Mouse (Mus musculus) forebrain, embryonic 16.5 days (tissue): Measurements from ENCODE around the gene Nup88. TPM values are rescaled to one million over a fixed set of nuclear protein-coding genes. Genes with fewer than 3 reads are reported as not detected.
"Not testable (repeated sequence)": the region's sequence is repeated elsewhere in the genome, so short reads cannot be mapped to it uniquely, and the experiment has no call there.

ENCODE experiments used
- ATAC-seq: fragments of 200-750 bp; cut with Nextera tagmentation; 2 replicates; pipeline ENCODE4 v1.8.0; 2017; ENCODE audit warnings: mild to moderate bottlenecking, moderate library complexity
- H3K27ac ChIP-seq: fragments of 300-500 bp; sonication (generic); 2 replicates; pipeline ENCODE4 v1.5.1; 2014; ENCODE audit warnings: low read length, control low read depth
- H3K27me3 ChIP-seq: fragments of 300-500 bp; sonication (generic); replicated peaks from 2 replicates; pipeline ENCODE4 v1.6.1; 2014; ENCODE audit warnings: low read length; ENCODE audit not compliant: control insufficient read depth, insufficient read depth
- H3K36me3 ChIP-seq: fragments of 300-500 bp; sonication (generic); 2 replicates; pipeline ENCODE4 v1.6.1; 2014; ENCODE audit not compliant: control insufficient read depth, insufficient read depth
- H3K4me1 ChIP-seq: fragments of 300-500 bp; sonication (generic); replicated peaks from 2 replicates; pipeline ENCODE4 v1.6.1; 2014; ENCODE audit warnings: low read length; ENCODE audit not compliant: control insufficient read depth, insufficient read depth
- H3K4me2 ChIP-seq: fragments of 300-500 bp; sonication (generic); 2 replicates; pipeline ENCODE4 v1.6.1; 2014; ENCODE audit warnings: mild to moderate bottlenecking, low read length, control low read depth
- H3K4me3 ChIP-seq: fragments of 300-500 bp; sonication (generic); replicated peaks from 2 replicates; pipeline ENCODE4 v1.5.1; 2014; ENCODE audit warnings: mild to moderate bottlenecking, low read length, control low read depth
- H3K9ac ChIP-seq: fragments of 300-500 bp; sonication (generic); replicated peaks from 2 replicates; pipeline ENCODE4 v1.6.1; 2014; ENCODE audit warnings: low read depth, low read length, control low read depth
- H3K9me3 ChIP-seq: fragments of 300-500 bp; sonication (generic); 2 replicates; pipeline ENCODE4 v1.6.1; 2016; ENCODE audit warnings: low read length; ENCODE audit not compliant: control insufficient read depth
- WGBS: fragments of 180-500 bp; shearing (Covaris S2); extraction: QIAGEN DNeasy Blood & Tissue Kit; methylation state at CpG from one replicate; pipeline ENCODE4 v1.1.7; 2014; 5-methylcytosine and 5-hydroxymethylcytosine counted together
- polyA plus RNA-seq: library from polyadenylated mRNA; unstranded; fragments of >200 nt; fragmentation: Nextera tagmentation; extraction: Ambion mirVana; gene quantifications from 2 replicates; pipeline ENCODE4 v1.2.1, GENCODE M21; 2015

The Nup88 gene
- polyA plus RNA-seq, 1 experiment from 2014 or later = 150 TPM

DNA sequence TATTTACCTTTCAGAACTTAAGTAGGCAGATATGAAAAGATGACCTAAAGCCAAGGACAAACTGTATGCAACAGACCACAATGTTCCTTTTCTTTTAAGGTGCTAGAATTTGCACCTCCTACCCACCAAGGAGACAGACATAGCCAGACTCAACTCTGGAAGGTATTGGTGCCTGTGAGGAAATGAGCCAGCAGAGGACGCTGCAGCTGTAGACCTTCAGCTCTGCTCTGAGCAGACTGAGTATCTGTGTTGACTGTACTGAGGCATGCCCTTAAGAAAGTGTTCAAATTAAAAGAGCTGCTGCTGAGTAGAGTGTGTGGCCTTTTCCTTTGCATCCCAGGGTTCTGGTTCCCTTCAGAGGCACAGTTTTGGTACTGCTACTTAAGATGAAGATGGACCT, 27.2 kb downstream of the Nup88 start:
- no peak overlapping the region for H3K4me3 ChIP-seq
- peaks cover 53% of the 10 kb centered on the region for H3K36me3 ChIP-seq
- ATAC-seq = no peak
- 84% methylated on average over 1 of the region's 1 CpGs for WGBS
- no peaks in the 10 kb centered on the region for H3K27me3 ChIP-seq
- no peak overlapping the region for H3K27ac ChIP-seq
- H3K9me3 ChIP-seq = no peaks in the 10 kb centered on the region
- no peak overlapping the region for H3K9ac ChIP-seq
- H3K4me2 ChIP-seq = no peak overlapping the region
- no peaks in the 10 kb centered on the region for H3K4me1 ChIP-seq

DNA sequence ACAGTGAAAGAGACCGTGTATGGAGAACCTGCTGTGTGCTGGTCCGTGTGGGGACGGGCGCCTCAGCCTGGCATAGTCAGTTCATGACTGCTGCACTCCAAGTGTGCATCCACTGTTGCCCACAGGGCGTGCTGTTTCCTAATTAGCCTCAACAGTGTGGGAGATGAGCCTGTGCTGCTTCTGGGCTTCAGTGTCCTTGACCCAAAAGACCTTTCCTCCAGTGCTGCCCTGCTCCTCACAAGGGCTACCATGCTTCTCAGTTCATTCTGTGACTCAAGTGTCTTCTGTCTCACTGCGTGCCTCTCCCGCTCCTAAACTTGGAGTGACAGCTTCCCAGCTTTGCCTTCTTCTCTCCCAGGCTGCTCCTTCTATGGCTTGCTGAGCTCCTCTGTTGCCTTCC, 34.5 kb downstream of the Nup88 start:
- Histone ChIP-seq H3K27ac (no peak overlapping the region), H3K9ac (no peak overlapping the region), H3K4me2 (no peak overlapping the region), H3K4me1 (no peaks in the 10 kb centered on the region), H3K27me3 (no peaks in the 10 kb centered on the region), H3K9me3 (no peaks in the 10 kb centered on the region), H3K4me3 (no peak overlapping the region), H3K36me3 (peaks cover 33% of the 10 kb centered on the region)
- 88% methylated on average over 7 of the region's 7 CpGs for WGBS
- no peak for ATAC-seq

DNA sequence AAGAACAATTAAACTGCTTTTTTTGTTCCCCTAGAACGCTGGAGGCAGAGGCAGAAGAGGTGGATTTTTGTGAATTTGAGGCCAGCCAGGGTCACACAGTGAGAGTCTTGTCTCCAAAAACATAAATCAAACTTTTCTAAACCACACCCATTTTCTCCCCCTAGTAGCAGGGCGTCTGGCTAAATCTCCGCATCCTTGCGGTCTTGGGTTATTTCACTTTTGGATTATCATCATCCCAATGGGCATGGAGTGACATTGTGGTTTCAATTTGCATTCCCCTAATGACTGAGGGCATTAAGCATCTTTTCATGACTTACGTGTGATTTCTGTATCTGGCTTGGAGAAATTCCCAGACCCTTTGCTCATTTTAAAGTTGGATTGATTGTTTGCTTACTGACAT, 38.3 kb downstream of the Nup88 start:
- Histone ChIP-seq H3K27me3 (no peaks in the 10 kb centered on the region), H3K4me3 (no peak overlapping the region), H3K9ac (no peak overlapping the region), H3K36me3 (peaks cover 28% of the 10 kb centered on the region), H3K4me2 (no peak overlapping the region), H3K27ac (no peak overlapping the region), H3K9me3 (no peaks in the 10 kb centered on the region), H3K4me1 (no peaks in the 10 kb centered on the region)
- no peak for ATAC-seq
- 79% methylated on average over 5 of the region's 5 CpGs for WGBS

DNA sequence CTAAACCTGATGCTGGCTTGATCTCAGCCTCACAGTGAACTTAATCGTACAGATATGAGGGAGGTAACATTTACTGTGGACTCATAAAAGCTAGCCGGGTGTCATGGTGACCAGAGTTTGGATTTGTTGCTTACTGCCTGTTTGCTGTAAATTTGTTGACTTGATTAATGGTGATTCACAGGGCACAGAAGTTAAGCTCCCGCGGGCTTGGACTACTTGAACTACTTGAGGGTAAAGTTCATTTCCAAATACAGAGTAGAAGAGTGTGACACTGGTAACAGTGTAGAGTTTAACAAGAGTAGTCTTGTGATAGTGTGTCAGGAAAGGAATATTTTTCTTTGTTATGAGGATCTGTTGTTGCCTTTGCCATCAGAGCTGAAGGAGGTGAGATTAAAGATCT, 50.2 kb downstream of the Nup88 start:
- Histone ChIP-seq H3K9ac (no peak overlapping the region), H3K9me3 (no peaks in the 10 kb centered on the region), H3K27ac (no peak overlapping the region), H3K4me1 (no peaks in the 10 kb centered on the region), H3K4me2 (no peak overlapping the region), H3K36me3 (peaks cover 7% of the 10 kb centered on the region; the same call in 1 of the 2 replicates), H3K27me3 (no peaks in the 10 kb centered on the region), H3K4me3 (no peak overlapping the region)
- WGBS = 98% methylated on average over 4 of the region's 4 CpGs
- ATAC-seq = no peak

DNA sequence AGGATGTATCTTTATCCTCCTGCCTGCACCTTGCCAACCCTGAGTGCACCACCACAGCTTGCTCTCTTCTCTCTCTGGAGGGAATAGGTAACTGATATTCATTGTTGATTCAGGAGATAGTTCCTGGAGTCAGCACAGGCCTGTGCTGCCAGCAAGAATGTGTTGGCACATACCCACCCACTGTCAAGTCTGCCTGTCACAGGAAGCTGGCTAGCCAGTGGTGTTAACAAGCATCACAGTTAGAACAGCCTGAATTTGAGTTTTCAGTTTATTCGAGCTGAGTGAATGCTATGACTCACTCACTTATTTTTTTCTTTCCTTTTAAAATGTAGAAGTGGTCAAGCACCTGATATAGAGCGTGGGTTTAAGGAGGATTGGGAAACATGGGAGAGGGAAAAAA, 51.9 kb downstream of the Nup88 start:
- WGBS = 91% methylated on average over 2 of the region's 2 CpGs
- H3K36me3 ChIP-seq = peaks cover 5% of the 10 kb centered on the region; the same call in 1 of the 2 replicates

DNA sequence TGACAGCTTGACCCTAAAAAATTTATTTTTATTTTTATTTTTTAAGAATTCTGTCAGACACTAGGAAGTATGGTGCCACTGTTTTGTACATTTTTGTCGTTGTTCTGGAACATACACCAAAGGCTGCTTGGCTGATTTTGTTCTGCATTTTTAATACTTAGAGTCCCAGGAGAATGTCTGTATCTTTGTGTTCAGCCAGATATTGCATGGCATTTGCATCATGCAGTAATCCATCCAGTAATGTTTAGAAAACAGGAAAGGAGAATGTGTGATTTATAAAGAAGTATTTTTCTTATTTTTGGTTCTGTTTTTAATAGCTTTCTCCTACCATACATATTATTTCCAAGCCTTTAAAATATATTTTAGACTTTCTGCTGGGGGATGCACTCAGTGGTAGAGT, 57.9 kb downstream of the Nup88 start:
- Histone ChIP-seq H3K27ac (no peak overlapping the region), H3K4me3 (no peak overlapping the region), H3K4me1 (no peaks in the 10 kb centered on the region), H3K27me3 (no peaks in the 10 kb centered on the region), H3K9me3 (no peaks in the 10 kb centered on the region), H3K36me3 (peaks cover 13% of the 10 kb centered on the region), H3K4me2 (no peak overlapping the region), H3K9ac (no peak overlapping the region)
- no peak for ATAC-seq
- WGBS = 94% methylated on average over 1 of the region's 1 CpGs

More for the DNA sequence above, 51.9 kb downstream of the Nup88 start:
- no peaks in the 10 kb centered on the region for H3K27me3 ChIP-seq
- ATAC-seq = no peak
- H3K9ac ChIP-seq = no peak overlapping the region
- H3K27ac ChIP-seq = no peak overlapping the region
- no peak overlapping the region for H3K4me2 ChIP-seq
- H3K9me3 ChIP-seq = no peaks in the 10 kb centered on the region
- H3K4me3 ChIP-seq = no peak overlapping the region
- no peaks in the 10 kb centered on the region for H3K4me1 ChIP-seq

DNA sequence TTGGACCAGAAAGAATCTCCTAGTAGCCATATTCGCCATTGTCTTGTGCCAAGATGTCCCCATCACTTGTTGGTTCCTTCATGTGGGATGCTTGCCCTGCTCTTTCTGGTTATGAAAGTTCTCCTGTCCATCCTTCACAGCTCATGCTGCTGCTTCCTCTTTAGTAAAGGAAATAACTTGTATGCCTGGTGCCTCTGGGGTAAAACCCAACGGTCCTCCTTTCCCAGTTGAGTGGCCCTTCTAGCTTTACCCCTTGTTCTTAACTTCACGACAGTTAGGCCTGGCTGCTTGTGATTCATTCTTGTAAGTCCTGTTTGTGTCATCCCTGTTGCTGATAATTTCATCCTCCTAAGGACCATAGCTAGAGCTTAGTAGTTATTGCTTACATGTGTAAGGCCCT, 58.5 kb downstream of the Nup88 start:
- Histone ChIP-seq H3K4me3 (no peak overlapping the region), H3K4me1 (no peaks in the 10 kb centered on the region)
- WGBS = 93% methylated on average over 3 of the region's 3 CpGs

DNA sequence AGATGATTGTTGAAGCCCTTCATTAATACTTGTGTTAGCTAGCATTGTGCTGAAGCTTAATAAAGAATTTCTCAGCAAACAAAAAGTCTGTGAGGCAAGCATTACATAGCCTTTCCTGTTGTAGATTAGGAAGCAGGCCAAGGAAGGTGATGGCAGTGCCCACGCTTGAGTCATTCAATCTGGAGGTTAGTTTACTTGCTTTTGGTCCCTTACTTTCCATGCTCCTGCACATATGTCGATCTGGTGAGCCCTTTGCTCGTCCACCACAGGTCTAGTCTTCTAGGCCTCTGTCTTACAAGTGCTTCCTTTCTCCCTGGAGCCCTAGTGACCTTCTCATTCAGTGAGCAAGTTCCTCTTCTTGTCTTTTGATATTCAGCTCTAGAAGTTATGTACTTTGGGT, 63.1 kb downstream of the Nup88 start:
- Histone ChIP-seq H3K4me2 (no peak overlapping the region), H3K4me3 (no peak overlapping the region), H3K9me3 (no peaks in the 10 kb centered on the region), H3K27me3 (no peaks in the 10 kb centered on the region), H3K27ac (no peak overlapping the region), H3K9ac (no peak overlapping the region), H3K36me3 (peaks cover 16% of the 10 kb centered on the region), H3K4me1 (no peaks in the 10 kb centered on the region)
- ATAC-seq = no peak
- WGBS = 91% methylated on average over 3 of the region's 3 CpGs

More for the DNA sequence above, 58.5 kb downstream of the Nup88 start:
- Histone ChIP-seq H3K4me2 (no peak overlapping the region), H3K27ac (no peak overlapping the region), H3K36me3 (peaks cover 13% of the 10 kb centered on the region), H3K9me3 (no peaks in the 10 kb centered on the region), H3K9ac (no peak overlapping the region), H3K27me3 (no peaks in the 10 kb centered on the region)
- ATAC-seq = no peak

DNA sequence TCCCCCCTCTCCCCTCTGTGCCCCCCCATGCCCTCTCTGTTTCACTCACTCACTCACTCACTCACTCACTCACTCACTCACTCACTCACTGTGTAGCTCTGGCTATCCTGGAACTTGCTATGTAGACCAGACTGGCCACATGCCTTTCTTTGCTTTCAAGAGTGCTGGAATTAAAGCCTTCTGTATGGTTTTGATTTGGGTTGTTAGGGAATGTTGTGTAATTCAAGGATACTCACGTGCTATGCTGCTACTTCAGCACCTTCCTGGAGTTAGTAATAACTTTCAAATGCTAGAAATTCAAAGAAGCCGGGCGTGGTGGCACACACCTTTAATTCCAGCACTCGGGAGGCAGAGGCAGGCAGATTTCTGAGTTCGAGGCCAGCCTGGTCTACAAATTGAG, 71.6 kb downstream of the Nup88 start:
- not testable (repeated sequence) for H3K9me3 ChIP-seq, H3K4me1 ChIP-seq, H3K4me3 ChIP-seq, H3K27me3 ChIP-seq, ATAC-seq, H3K27ac ChIP-seq, H3K9ac ChIP-seq, H3K4me2 ChIP-seq
- 93% methylated on average over 5 of the region's 5 CpGs for WGBS
- H3K36me3 ChIP-seq = peaks cover 15% of the 10 kb centered on the region

DNA sequence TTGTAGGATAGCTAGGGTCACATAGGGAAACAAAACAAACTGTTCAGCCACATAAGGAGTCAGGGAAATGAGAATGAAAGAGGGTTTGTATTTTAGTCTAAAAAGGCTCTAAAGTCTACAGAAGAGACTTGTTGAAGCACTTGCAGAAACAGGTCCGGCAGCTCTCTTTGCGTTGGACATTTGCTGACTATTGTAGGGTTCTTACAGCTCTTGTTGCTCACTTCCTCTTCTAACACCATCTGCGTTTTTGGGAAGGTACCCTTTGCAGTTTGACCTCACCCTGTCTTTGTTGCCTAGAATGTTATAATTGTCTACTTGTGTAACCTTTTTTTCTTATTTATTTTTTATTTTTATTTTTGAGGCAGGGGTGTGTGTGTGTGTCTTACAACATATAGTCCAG, 72.1 kb downstream of the Nup88 start:
- Histone ChIP-seq H3K4me1 (no peaks in the 10 kb centered on the region), H3K4me2 (no peak overlapping the region), H3K4me3 (no peak overlapping the region), H3K27ac (no peak overlapping the region), H3K9ac (no peak overlapping the region), H3K36me3 (peaks cover 15% of the 10 kb centered on the region), H3K27me3 (no peaks in the 10 kb centered on the region), H3K9me3 (no peaks in the 10 kb centered on the region)
- 93% methylated on average over 3 of the region's 3 CpGs for WGBS
- no peak for ATAC-seq
